Mouse (Mus musculus): ENCODE measurements around the gene Pcdh11x.
"Not testable (repeated sequence)": the region's sequence is repeated elsewhere in the genome, so short reads cannot be mapped to it uniquely, and the experiment has no call there.

- TF ChIP-seq POLR2A, CTCF (IDR thresholded peaks at IDR 0.05; ENCODE audit: insufficient read depth, low read depth, low read length): not testable (repeated sequence)
These were observed 380.2 kb downstream of the Pcdh11x start for GRCm38 (mm10) chrX:120670236-120670635.
